Mouse (Mus musculus): Measurements from ENCODE around the gene Auts2. TPM values are rescaled to one million over a fixed set of nuclear protein-coding genes. Genes with fewer than 3 reads are reported as not detected.

Auts2 gene
- polyA plus RNA-seq, 1 experiment from 2014 or later, result 29.4 TPM

DNA sequence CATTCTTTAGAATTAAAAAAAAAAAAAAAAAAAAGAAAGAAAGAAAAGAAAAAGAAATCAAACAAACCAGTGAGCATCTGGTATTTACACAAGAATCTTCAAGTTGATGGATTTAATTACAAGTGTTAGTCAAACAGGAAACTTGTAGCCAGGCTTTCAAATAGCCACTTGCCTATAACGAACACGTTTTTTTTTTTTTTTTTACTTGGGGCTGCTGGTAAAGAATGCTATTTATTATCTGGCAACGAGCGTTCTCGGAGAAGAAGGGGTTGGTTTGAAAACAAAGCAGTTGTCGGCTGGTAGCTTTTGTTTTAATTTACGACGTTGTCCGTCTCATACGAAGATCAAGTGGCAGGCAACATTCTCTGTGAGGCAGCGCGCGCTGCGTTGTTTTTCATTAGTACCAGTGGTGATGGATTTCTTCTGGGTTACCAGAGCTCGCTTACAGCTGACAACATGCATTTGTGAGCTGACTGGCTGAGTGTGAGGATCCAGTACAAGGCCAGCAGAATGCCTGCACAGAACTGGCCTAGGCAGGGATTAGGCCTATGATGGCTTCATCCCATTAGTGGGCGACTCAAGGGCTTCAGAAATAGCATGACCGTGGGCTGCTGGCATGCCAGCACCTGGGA is 994.1 kb downstream of the Auts2 start:
- Histone ChIP-seq H3K4me2 (ENCODE audit: low read depth, low read length) (0 out of 2 replicates have a peak overlapping the region, but pooled peaks have one; percentile 23), H3K36me3 (ENCODE audit: control insufficient read depth, insufficient read depth, low read length) (no peaks in the 10 kb centered on the region), H3K4me3 (ENCODE audit: low read depth, low read length) (no peak overlapping the region), H3K4me1 (ENCODE audit: control insufficient read depth, insufficient read depth, low read length) (peaks cover 20% of the 10 kb centered on the region), H3K27ac (replicated peaks; ENCODE audit: low read depth, low read length) (peak overlapping the region; percentile 36), H3K9me3 (ENCODE audit: control insufficient read depth, low read length) (no peaks in the 10 kb centered on the region), H3K9ac (ENCODE audit: low read depth, low read length) (no peak overlapping the region), H3K27me3 (replicated peaks; ENCODE audit: control insufficient read depth, insufficient read depth, low read length) (no peaks in the 10 kb centered on the region)
- ATAC-seq (ENCODE audit: low read depth) (peak; percentile 42; the same call in 1 of the 2 replicates), DNase-seq (ENCODE audit: low spot score) (peak; percentile 67)
- WGBS, result 21% methylated on average over 17 of the region's 17 CpGs

DNA sequence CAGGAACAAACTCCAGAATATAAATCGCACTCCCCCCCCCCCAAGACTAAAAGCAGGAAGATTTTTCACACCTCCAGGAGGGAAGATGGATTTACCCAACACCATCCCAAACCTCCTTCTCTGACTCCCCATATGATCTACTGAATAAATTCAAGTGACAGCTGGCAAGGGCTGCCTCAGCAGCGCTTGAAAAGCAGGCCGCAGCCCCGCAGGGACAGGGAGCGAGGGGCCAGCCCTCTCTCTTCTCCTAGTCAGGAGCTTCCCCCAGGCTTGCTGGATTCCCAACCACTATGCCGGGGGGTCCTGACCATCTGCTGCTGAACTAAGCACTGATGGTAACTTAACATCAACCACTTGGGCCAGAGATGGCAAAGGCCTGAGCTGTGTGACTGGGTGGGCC is 995.2 kb downstream of the Auts2 start:
- Histone ChIP-seq H3K27me3 (replicated peaks; ENCODE audit: control insufficient read depth, insufficient read depth, low read length) (no peaks in the 10 kb centered on the region), H3K9ac (ENCODE audit: low read depth, low read length) (no peak overlapping the region), H3K4me2 (ENCODE audit: low read depth, low read length) (no peak overlapping the region), H3K27ac (replicated peaks; ENCODE audit: low read depth, low read length) (no peak overlapping the region), H3K36me3 (ENCODE audit: control insufficient read depth, insufficient read depth, low read length) (no peaks in the 10 kb centered on the region), H3K4me3 (ENCODE audit: low read depth, low read length) (no peak overlapping the region), H3K9me3 (ENCODE audit: control insufficient read depth, low read length) (no peaks in the 10 kb centered on the region), H3K4me1 (ENCODE audit: control insufficient read depth, insufficient read depth, low read length) (peaks cover 15% of the 10 kb centered on the region)
- DNase-seq (ENCODE audit: low spot score) (peak; percentile 60), ATAC-seq (ENCODE audit: low read depth) (peak; percentile 56)
- WGBS, result 58% methylated on average over 6 of the region's 6 CpGs

DNA sequence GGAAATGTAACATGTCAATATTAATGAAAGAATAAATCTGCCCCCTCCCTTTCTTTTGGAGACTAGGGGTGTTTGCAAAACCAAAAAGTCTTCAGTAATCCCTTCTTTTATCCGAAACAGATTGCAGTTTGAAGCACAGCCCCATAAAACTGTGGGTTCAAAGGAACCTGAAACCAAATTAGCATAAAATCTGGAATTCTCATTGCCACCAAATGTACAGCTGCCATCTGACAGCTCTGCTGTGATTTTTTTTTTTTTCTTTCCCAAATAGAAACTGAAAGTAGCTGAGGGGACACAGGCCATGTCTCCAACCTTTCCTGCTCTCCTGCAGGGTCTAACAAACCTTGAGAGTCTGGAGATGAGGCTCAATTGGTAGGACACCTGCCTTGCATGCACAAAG is 996.7 kb downstream of the Auts2 start:
- Histone ChIP-seq H3K9ac (ENCODE audit: low read depth, low read length) (no peak overlapping the region), H3K27me3 (replicated peaks; ENCODE audit: control insufficient read depth, insufficient read depth, low read length) (no peaks in the 10 kb centered on the region), H3K9me3 (ENCODE audit: control insufficient read depth, low read length) (no peaks in the 10 kb centered on the region), H3K36me3 (ENCODE audit: control insufficient read depth, insufficient read depth, low read length) (no peaks in the 10 kb centered on the region), H3K4me1 (ENCODE audit: control insufficient read depth, insufficient read depth, low read length) (peaks cover 9% of the 10 kb centered on the region; the same call in 1 of the 2 replicates), H3K4me3 (ENCODE audit: low read depth, low read length) (no peak overlapping the region), H3K4me2 (ENCODE audit: low read depth, low read length) (no peak overlapping the region), H3K27ac (replicated peaks; ENCODE audit: low read depth, low read length) (no peak overlapping the region)
- WGBS, result 41% methylated on average over 1 of the region's 1 CpGs
- ATAC-seq (ENCODE audit: low read depth) (no peak), DNase-seq (ENCODE audit: low spot score) (no peak)

DNA sequence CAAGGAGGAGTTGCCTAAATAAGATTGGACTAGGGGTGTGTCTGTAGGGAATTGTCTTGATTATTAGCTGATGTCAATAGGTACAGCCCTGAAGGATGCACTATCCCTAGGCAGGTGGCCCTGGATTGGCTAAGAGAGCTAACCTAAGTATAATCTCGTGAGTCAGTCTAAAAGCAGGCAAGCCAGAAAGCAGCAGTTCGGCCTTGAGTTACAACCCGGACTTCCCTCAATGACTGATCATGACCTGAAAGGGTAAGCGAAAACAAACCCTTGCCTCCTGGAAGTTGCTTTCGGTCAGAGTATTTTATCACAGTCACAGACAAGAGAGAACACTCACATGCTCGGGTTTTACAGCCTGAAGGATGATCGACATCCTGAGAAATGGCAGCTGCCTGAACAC is 998.8 kb downstream of the Auts2 start:
- no peaks in the 10 kb centered on the region for H3K9me3 ChIP-seq (ENCODE audit: control insufficient read depth, low read length)
- H3K27ac ChIP-seq (replicated peaks; ENCODE audit: low read depth, low read length), result no peak overlapping the region
- H3K4me2 ChIP-seq (ENCODE audit: low read depth, low read length), result no peak overlapping the region
- no peak for ATAC-seq (ENCODE audit: low read depth)
- 86% methylated on average over 7 of the region's 7 CpGs for WGBS
- H3K4me3 ChIP-seq (ENCODE audit: low read depth, low read length), result no peak overlapping the region
- H3K36me3 ChIP-seq (ENCODE audit: control insufficient read depth, insufficient read depth, low read length), result no peaks in the 10 kb centered on the region
- H3K9ac ChIP-seq (ENCODE audit: low read depth, low read length), result no peak overlapping the region
- H3K4me1 ChIP-seq (ENCODE audit: control insufficient read depth, insufficient read depth, low read length), result peaks cover 9% of the 10 kb centered on the region; the same call in 1 of the 2 replicates
- no peak for DNase-seq (ENCODE audit: low spot score)
- no peaks in the 10 kb centered on the region for H3K27me3 ChIP-seq (replicated peaks; ENCODE audit: control insufficient read depth, insufficient read depth, low read length)

DNA sequence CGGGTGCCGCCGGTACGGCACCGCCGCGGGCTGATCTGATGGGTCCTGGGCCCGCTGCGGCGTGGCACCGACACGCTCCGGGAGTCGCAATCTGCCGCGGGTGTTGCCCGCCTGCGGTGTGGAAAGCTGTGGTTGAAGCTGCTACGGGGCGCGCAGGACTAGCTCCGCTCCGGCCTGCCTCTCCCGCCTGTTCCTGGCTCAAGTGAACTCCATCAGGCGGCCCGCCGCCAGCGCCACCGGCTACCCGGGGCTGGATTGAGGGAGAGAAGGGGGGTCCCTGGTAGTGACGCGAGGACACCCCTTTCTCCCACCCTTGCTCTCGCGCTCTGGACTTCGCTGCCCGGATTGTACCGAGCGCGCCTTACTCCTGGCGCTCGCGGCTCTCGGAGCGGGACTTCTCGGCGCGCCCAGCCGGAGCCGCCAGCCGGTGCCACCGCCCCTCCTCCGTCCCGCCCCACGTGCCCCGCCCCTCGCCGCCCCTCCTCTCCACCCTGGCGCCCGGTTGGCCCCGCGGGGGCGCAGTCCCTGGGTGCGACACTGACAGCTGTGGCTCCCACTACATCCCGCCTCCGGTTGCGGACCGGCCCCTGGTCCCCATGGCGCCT is 1004.7 kb downstream of the Auts2 start:
- Histone ChIP-seq H3K36me3 (ENCODE audit: control insufficient read depth, insufficient read depth, low read length) (no peaks in the 10 kb centered on the region), H3K4me2 (ENCODE audit: low read depth, low read length) (peak overlapping the region; percentile 72), H3K27me3 (replicated peaks; ENCODE audit: control insufficient read depth, insufficient read depth, low read length) (no peaks in the 10 kb centered on the region), H3K4me1 (ENCODE audit: control insufficient read depth, insufficient read depth, low read length) (peaks cover 13% of the 10 kb centered on the region), H3K4me3 (ENCODE audit: low read depth, low read length) (peak overlapping the region; percentile 94), H3K9ac (ENCODE audit: low read depth, low read length) (peak overlapping the region; percentile 95), H3K27ac (replicated peaks; ENCODE audit: low read depth, low read length) (peak overlapping the region; percentile 97), H3K9me3 (ENCODE audit: control insufficient read depth, low read length) (no peaks in the 10 kb centered on the region)
- peak; percentile 90 for DNase-seq (ENCODE audit: low spot score)
- 0% methylated on average over 15 of the region's 68 CpGs for WGBS
- ATAC-seq (ENCODE audit: low read depth), result peak; percentile 87

DNA sequence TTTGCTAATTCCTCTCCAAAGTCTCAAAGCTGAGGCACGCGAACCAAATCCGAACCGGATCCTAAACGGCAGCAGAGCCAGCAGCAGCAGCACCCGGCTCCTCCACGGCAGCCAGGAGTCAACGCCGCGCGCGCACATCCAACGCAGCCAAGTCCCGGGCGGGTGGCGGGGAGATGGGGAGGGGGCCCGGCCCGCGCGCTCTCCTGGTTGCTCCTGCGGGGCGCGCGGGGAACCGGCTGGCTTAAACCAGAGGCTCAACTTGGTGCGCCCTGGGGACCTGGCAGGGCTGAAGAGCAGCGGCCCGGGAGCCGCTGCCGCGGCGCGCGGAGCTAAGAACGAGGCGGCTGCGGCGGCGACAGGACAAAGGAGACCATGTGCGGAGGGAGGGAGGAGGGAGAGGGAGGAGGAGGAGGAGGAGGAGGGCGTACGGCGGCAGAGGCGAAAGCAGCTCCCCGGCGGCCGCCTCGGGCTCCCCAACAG is 1005.3 kb downstream of the Auts2 start:
- ATAC-seq (ENCODE audit: low read depth), result peak; percentile 68

DNA sequence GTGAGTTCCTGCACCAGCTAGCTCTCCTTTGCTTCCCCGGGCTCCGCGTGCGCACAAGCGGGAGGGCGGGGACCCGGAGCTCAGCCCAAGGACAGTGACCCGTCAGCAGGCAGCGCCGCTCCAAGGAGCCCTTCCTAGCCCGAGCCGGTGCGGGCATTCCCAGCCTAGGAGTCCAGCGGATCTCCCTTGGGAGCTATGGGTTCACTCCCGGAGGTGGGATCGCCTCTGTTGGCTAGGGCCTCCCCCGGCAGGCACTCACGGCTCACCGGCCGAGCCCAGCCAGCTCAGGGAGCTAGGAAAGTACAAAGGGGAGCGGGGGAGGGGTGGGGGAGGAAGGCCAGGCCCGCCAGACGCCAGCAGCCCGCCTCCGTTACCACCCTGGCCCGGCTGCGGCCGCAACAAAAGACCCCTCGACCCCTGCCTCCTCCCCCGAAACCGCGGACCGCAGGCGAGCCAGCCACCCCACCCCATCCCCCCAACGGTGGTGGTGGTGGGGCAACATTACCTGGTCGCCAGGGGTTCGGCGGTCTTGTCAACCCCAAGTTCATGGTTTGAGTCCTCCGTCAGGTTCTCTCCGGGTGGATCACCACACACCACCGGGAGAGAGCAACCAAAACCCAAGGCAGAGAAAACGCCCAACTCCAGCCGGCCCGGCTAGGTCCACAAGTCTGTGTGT is 1005.9 kb downstream of the Auts2 start:
- peak; percentile 81 for DNase-seq (ENCODE audit: low spot score)
- WGBS, result under 1% methylated on average over 21 of the region's 44 CpGs
- ATAC-seq (ENCODE audit: low read depth), result peak; percentile 60
- Histone ChIP-seq H3K9ac (ENCODE audit: low read depth, low read length) (peak overlapping the region; percentile 95), H3K4me1 (ENCODE audit: control insufficient read depth, insufficient read depth, low read length) (peaks cover 15% of the 10 kb centered on the region), H3K27ac (replicated peaks; ENCODE audit: low read depth, low read length) (peak overlapping the region; percentile 97), H3K27me3 (replicated peaks; ENCODE audit: control insufficient read depth, insufficient read depth, low read length) (no peaks in the 10 kb centered on the region), H3K4me2 (ENCODE audit: low read depth, low read length) (peak overlapping the region; percentile 72), H3K36me3 (ENCODE audit: control insufficient read depth, insufficient read depth, low read length) (peaks cover 6% of the 10 kb centered on the region; the same call in 1 of the 2 replicates), H3K4me3 (ENCODE audit: low read depth, low read length) (peak overlapping the region; percentile 94), H3K9me3 (ENCODE audit: control insufficient read depth, low read length) (no peaks in the 10 kb centered on the region)

More for the DNA sequence above, 1005.3 kb downstream of the Auts2 start:
- peak; percentile 75 for DNase-seq (ENCODE audit: low spot score)
- H3K36me3 ChIP-seq (ENCODE audit: control insufficient read depth, insufficient read depth, low read length), result peaks cover 5% of the 10 kb centered on the region; the same call in 1 of the 2 replicates
- 0% methylated on average over 20 of the region's 48 CpGs for WGBS
- peaks cover 13% of the 10 kb centered on the region for H3K4me1 ChIP-seq (ENCODE audit: control insufficient read depth, insufficient read depth, low read length)
- H3K4me3 ChIP-seq (ENCODE audit: low read depth, low read length), result peak overlapping the region; percentile 94
- no peaks in the 10 kb centered on the region for H3K27me3 ChIP-seq (replicated peaks; ENCODE audit: control insufficient read depth, insufficient read depth, low read length)
- H3K9ac ChIP-seq (ENCODE audit: low read depth, low read length), result peak overlapping the region; percentile 95
- H3K9me3 ChIP-seq (ENCODE audit: control insufficient read depth, low read length), result no peaks in the 10 kb centered on the region
- peak overlapping the region; percentile 97 for H3K27ac ChIP-seq (replicated peaks; ENCODE audit: low read depth, low read length)
- peak overlapping the region; percentile 72 for H3K4me2 ChIP-seq (ENCODE audit: low read depth, low read length)

DNA sequence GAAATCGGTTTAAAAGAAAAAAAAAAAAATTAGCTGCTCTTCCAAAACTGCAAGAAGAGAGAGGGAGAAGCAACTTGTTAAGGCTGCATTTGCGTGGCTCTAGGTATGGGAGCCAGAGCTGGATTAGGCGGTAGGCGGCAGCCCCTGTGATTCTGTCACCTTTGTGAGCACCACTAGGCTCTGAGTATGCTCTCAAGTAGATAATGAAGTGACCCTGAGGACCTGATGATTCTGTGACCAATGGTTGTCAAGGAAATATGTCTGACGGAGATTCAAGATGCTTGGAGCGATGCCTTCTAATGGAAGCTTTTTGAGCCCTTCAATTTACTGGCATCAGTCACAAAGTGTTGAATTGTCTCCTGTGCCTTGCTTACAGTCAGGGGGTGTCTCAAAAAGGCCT is 1007.4 kb downstream of the Auts2 start:
- Histone ChIP-seq H3K9ac (ENCODE audit: low read depth, low read length) (peak overlapping the region; percentile 95), H3K36me3 (ENCODE audit: control insufficient read depth, insufficient read depth, low read length) (peaks cover 9% of the 10 kb centered on the region; the same call in 1 of the 2 replicates), H3K27ac (replicated peaks; ENCODE audit: low read depth, low read length) (peak overlapping the region; percentile 97; the same call in 1 of the 2 replicates), H3K4me1 (ENCODE audit: control insufficient read depth, insufficient read depth, low read length) (peaks cover 26% of the 10 kb centered on the region), H3K9me3 (ENCODE audit: control insufficient read depth, low read length) (no peaks in the 10 kb centered on the region), H3K27me3 (replicated peaks; ENCODE audit: control insufficient read depth, insufficient read depth, low read length) (no peaks in the 10 kb centered on the region), H3K4me2 (ENCODE audit: low read depth, low read length) (peak overlapping the region; percentile 72), H3K4me3 (ENCODE audit: low read depth, low read length) (peak overlapping the region; percentile 94)
- 25% methylated on average over 6 of the region's 6 CpGs for WGBS
- ATAC-seq (ENCODE audit: low read depth) (no peak), DNase-seq (ENCODE audit: low spot score) (no peak)
